ENCODE assay signal across 10 mouse cellular contexts in the genomic region with DNA sequence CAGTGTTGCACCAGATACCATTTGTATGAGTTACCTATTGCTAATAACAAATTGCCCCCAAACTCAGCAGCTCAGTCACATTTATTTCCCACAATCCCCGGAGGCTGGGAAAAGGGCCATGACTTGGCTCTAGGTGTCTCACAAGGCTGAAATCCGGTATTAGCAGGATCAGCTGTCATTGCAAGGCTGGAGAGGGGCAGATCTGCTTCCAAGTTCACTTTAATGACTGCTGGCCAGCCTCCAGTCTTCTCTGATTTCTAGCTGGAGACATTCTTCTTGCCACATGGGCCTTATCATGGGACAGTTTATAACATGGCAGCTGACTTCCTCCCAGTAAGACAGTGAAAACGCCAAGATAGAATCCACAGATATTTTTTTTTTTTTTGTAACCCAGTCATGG.
A peak's percentile ranks its signal among the peaks of the same experiment; 100 is the strongest.
DNase-seq lines count a peak whose midpoint lies in the region; ATAC-seq and TF ChIP-seq lines count a peak whose summit lies in the region.
"Had no signal": no experiment of that assay in that cellular context is flagged by ENCODE, and none has a peak within 500 bp of the region (broad histone marks: within the 10 kb centered on the region; RNA-seq: fewer than 3 reads in every experiment).

No protein-coding gene starts in this region.

- WGBS in hindbrain, postnatal 0 days: 45% methylated on average over 3 of the region's 3 CpGs
- WGBS in hindbrain, embryonic 12.5 days: 54% methylated on average over 3 of the region's 3 CpGs
- WGBS in kidney, embryonic 14.5 days: 18% methylated on average over 3 of the region's 3 CpGs

- intact Hi-C loops in gastrocnemius, adult 2 months (cut with DNase I): no loop called here

- H3K4me3 ChIP-seq in hindbrain, postnatal 0 days (ENCODE audit: low read length): no peak overlapping the region
- H3K4me3 ChIP-seq in hindbrain, embryonic 12.5 days: no peak overlapping the region
- H3K4me3 ChIP-seq in gastrocnemius, adult 2 months: no peak overlapping the region
- no peak overlapping the region for H3K4me3 ChIP-seq in kidney, embryonic 14.5 days (ENCODE audit: low read length)
- H3K4me3 ChIP-seq: liver, embryonic 12.5 days had no signal

- H3K27ac ChIP-seq in hindbrain, postnatal 0 days: no peak overlapping the region
- H3K27ac ChIP-seq in hindbrain, embryonic 12.5 days: no peak overlapping the region
- peak overlapping the region; percentile 73 for H3K27ac ChIP-seq in gastrocnemius, adult 2 months
- H3K27ac ChIP-seq in kidney, embryonic 14.5 days (ENCODE audit: low read depth, low read length): peak overlapping the region; percentile 83
- H3K27ac ChIP-seq: liver, embryonic 12.5 days had no signal

- H3K4me1 ChIP-seq in hindbrain, postnatal 0 days (ENCODE audit: insufficient read depth, low read length): peaks cover 5% of the 10 kb centered on the region; the same call in 1 of the 2 replicates
- H3K4me1 ChIP-seq in hindbrain, embryonic 12.5 days: no peaks in the 10 kb centered on the region
- peaks cover 8% of the 10 kb centered on the region; the same call in 1 of the 2 replicates for H3K4me1 ChIP-seq in kidney, embryonic 14.5 days (ENCODE audit: control insufficient read depth, insufficient read depth, low read length)
- H3K4me1 ChIP-seq: liver, embryonic 12.5 days had no signal

- H3K27me3 ChIP-seq in hindbrain, postnatal 0 days (ENCODE audit: insufficient read depth, low read length): no peaks in the 10 kb centered on the region
- H3K27me3 ChIP-seq in hindbrain, embryonic 12.5 days: no peaks in the 10 kb centered on the region
- H3K27me3 ChIP-seq in kidney, embryonic 14.5 days (ENCODE audit: control insufficient read depth, insufficient read depth, low read length): no peaks in the 10 kb centered on the region
- H3K27me3 ChIP-seq: liver, embryonic 12.5 days had no signal

- no peak for ATAC-seq in hindbrain, postnatal 0 days
- ATAC-seq in hindbrain, embryonic 12.5 days (ENCODE audit: low FRiP score): no peak
- ATAC-seq in kidney, embryonic 14.5 days (ENCODE audit: low FRiP score, low TSS enrichment): peak; percentile 91
- ATAC-seq: liver, embryonic 12.5 days had no signal

- H3K36me3 ChIP-seq in hindbrain, postnatal 0 days (ENCODE audit: insufficient read depth, low read length): no peaks in the 10 kb centered on the region
- no peaks in the 10 kb centered on the region for H3K36me3 ChIP-seq in hindbrain, embryonic 12.5 days
- no peaks in the 10 kb centered on the region for H3K36me3 ChIP-seq in kidney, embryonic 14.5 days (ENCODE audit: control insufficient read depth, insufficient read depth, low read length)
- H3K36me3 ChIP-seq: G1E; liver, embryonic 12.5 days had no signal

- peak; percentile 70 for DNase-seq in hindbrain, postnatal 0 days (ENCODE audit: low spot score)
- peak; percentile 87 for DNase-seq in gastrocnemius, adult 2 months
- peak; percentile 89 for DNase-seq in skeletal muscle tissue, adult 2 months (ENCODE audit: low read depth, low spot score)
- DNase-seq in left cerebral cortex, adult 8-10 months (ENCODE audit: low spot score in 2 of 2): no peak
- DNase-seq in right cerebral cortex, postnatal 10 days (ENCODE audit: low spot score in 2 of 2): no peak
- DNase-seq in left cerebral cortex, adult 11 months (ENCODE audit: low spot score): no peak

- H3K9me3 ChIP-seq in hindbrain, postnatal 0 days (ENCODE audit: low read length): no peaks in the 10 kb centered on the region
- no peaks in the 10 kb centered on the region for H3K9me3 ChIP-seq in hindbrain, embryonic 12.5 days (replicated peaks)
- H3K9me3 ChIP-seq in kidney, embryonic 14.5 days (ENCODE audit: control insufficient read depth, low read length): no peaks in the 10 kb centered on the region
- H3K9me3 ChIP-seq: liver, embryonic 12.5 days had no signal

- no peak overlapping the region for H3K9ac ChIP-seq in hindbrain, postnatal 0 days (replicated peaks; ENCODE audit: low read length)
- H3K9ac ChIP-seq in hindbrain, embryonic 12.5 days: no peak overlapping the region
- no peak overlapping the region for H3K9ac ChIP-seq in kidney, embryonic 14.5 days (ENCODE audit: low read depth, low read length)
- H3K9ac ChIP-seq: liver, embryonic 12.5 days had no signal

- H3K4me2 ChIP-seq in hindbrain, postnatal 0 days (ENCODE audit: low read depth, low read length): no peak overlapping the region
- H3K4me2 ChIP-seq in hindbrain, embryonic 12.5 days (replicated peaks): no peak overlapping the region
- H3K4me2 ChIP-seq in kidney, embryonic 14.5 days (replicated peaks; ENCODE audit: low read depth, low read length): no peak overlapping the region
- H3K4me2 ChIP-seq: liver, embryonic 12.5 days had no signal

- no peak for TF ChIP-seq CTCF in hindbrain, postnatal 0 days (IDR thresholded peaks at IDR 0.05; ENCODE audit: low read depth)
- no peak for TF ChIP-seq CTCF in gastrocnemius, adult 2 months (IDR thresholded peaks at IDR 0.05)

Comparison
In these comparisons a context has a peak if more than half of its experiments do, and no peak if none do; other contexts are left out.
1. DNase-seq: peak in hindbrain, postnatal 0 days (single experiment), gastrocnemius, adult 2 months (single experiment) and skeletal muscle tissue, adult 2 months (single experiment); none in left cerebral cortex, adult 8-10 months (0 of 2), right cerebral cortex, postnatal 10 days (0 of 2) and left cerebral cortex, adult 11 months (single experiment).
2. H3K27ac ChIP-seq: peak in gastrocnemius, adult 2 months (single experiment) and kidney, embryonic 14.5 days (single experiment); none in hindbrain, postnatal 0 days (single experiment) and hindbrain, embryonic 12.5 days (single experiment).